Mouse (Mus musculus) layer of hippocampus, postnatal 36 days (tissue): ENCODE data around the gene Rsf1. TPM values are rescaled to one million over a fixed set of nuclear protein-coding genes. Genes with fewer than 3 reads are reported as not detected.
A peak's percentile ranks its signal among the peaks of the same experiment; 100 is the strongest.

Source experiments
- DNase-seq, 2 experiments: peaks; one replicate each; pipeline ENCODE4 v3.0.0; 2022
- total RNA-seq, 2 experiments: library from RNA; stranded (reverse); gene quantifications; 2 replicates each; pipeline ENCODE4 v1.2.3; 2021

Gene Rsf1
- total RNA-seq, 2 experiments from 2014 or later: 45.2 to 49.8 TPM

- DNase-seq: no peak
These were observed 53.2 kb downstream of the Rsf1 start for GRCm38 (mm10) chr7:97632897-97633296.

GRCm38 (mm10) chr7:97645060-97645459 is 65.4 kb downstream of the Rsf1 start:
- no peak for DNase-seq

GRCm38 (mm10) chr7:97647656-97648055 is 68.0 kb downstream of the Rsf1 start:
- no peak for DNase-seq

GRCm38 (mm10) chr7:97650729-97651128 is 71.0 kb downstream of the Rsf1 start:
- no peak for DNase-seq

- no peak for DNase-seq
These were observed 76.5 kb downstream of the Rsf1 start for GRCm38 (mm10) chr7:97656144-97656543.

GRCm38 (mm10) chr7:97661634-97662033 is 81.9 kb downstream of the Rsf1 start:
- no peak for DNase-seq

- no peak for DNase-seq
These were observed 99.5 kb downstream of the Rsf1 start for GRCm38 (mm10) chr7:97679239-97679638.

GRCm38 (mm10) chr7:97687831-97688230 is 108.1 kb downstream of the Rsf1 start:
- DNase-seq: no peak

GRCm38 (mm10) chr7:97695441-97695840 is 115.8 kb downstream of the Rsf1 start:
- no peak for DNase-seq

GRCm38 (mm10) chr7:97696133-97696505 is 116.4 kb downstream of the Rsf1 start:
- no peak for DNase-seq

GRCm38 (mm10) chr7:97696506-97697254 is 117.0 kb downstream of the Rsf1 start, which contains the start of gene Clns1a:
TSS of gene Clns1a (plus strand) at chr7:97696634.
- peak; percentile 90 for DNase-seq

- DNase-seq: no peak
These were observed 120.5 kb downstream of the Rsf1 start for GRCm38 (mm10) chr7:97700173-97700572.

GRCm38 (mm10) chr7:97701106-97701505 is 121.4 kb downstream of the Rsf1 start:
- DNase-seq: no peak

- DNase-seq: no peak
These were observed 127.4 kb downstream of the Rsf1 start for GRCm38 (mm10) chr7:97707123-97707522.

- no peak for DNase-seq
These were observed 128.1 kb downstream of the Rsf1 start for GRCm38 (mm10) chr7:97707809-97708208.

- DNase-seq: peak in 1 of 2 experiments; percentile 37
These were observed 129.5 kb downstream of the Rsf1 start for GRCm38 (mm10) chr7:97709204-97709603.

- no peak for DNase-seq
These were observed 135.0 kb downstream of the Rsf1 start for GRCm38 (mm10) chr7:97714651-97715050.

- DNase-seq: no peak
These were observed 137.6 kb downstream of the Rsf1 start for GRCm38 (mm10) chr7:97717326-97717725.

GRCm38 (mm10) chr7:97719078-97719477 is 139.4 kb downstream of the Rsf1 start:
- DNase-seq: no peak

GRCm38 (mm10) chr7:97720109-97720508 is 140.4 kb downstream of the Rsf1 start:
- no peak for DNase-seq

- DNase-seq: no peak
These were observed 142.7 kb downstream of the Rsf1 start for GRCm38 (mm10) chr7:97722278-97722918.

GRCm38 (mm10) chr7:97723646-97724538 is 144.2 kb downstream of the Rsf1 start:
- DNase-seq: no peak

GRCm38 (mm10) chr7:97725401-97725800 is 145.7 kb downstream of the Rsf1 start:
- no peak for DNase-seq
